Mouse (Mus musculus) limb, embryonic 12.5 days (tissue): ENCODE data around the gene Nek6. TPM values are rescaled to one million over a fixed set of nuclear protein-coding genes. Genes with fewer than 3 reads are reported as not detected.
A peak's percentile ranks its signal among the peaks of the same experiment; 100 is the strongest.

Experiments
- ATAC-seq: fragments of 200-750 bp; cut with Nextera tagmentation; 2 replicates; pipeline ENCODE4 v1.8.0; 2017; ENCODE audit warnings: low read depth, moderate TSS enrichment; ENCODE audit not compliant: insufficient number of reproducible peaks, insufficient read depth, low FRiP score, low TSS enrichment
- H3K27ac ChIP-seq: fragments of 300-500 bp; sonication (generic); 2 replicates; pipeline ENCODE4 v1.5.1; 2016; ENCODE audit warnings: mild to moderate bottlenecking, moderate library complexity
- H3K27me3 ChIP-seq: fragments of 300-500 bp; sonication (generic); 2 replicates; pipeline ENCODE4 v1.6.1; 2016; ENCODE audit warnings: mild to moderate bottlenecking, moderate library complexity
- H3K36me3 ChIP-seq: fragments of 300-500 bp; sonication (generic); 2 replicates; pipeline ENCODE4 v1.6.1; 2016; ENCODE audit warnings: mild to moderate bottlenecking, moderate library complexity
- H3K4me1 ChIP-seq: fragments of 300-500 bp; sonication (generic); replicated peaks from 2 replicates; pipeline ENCODE4 v1.6.1; 2016
- H3K4me2 ChIP-seq: fragments of 300-500 bp; sonication (generic); 2 replicates; pipeline ENCODE4 v1.6.1; 2016; ENCODE audit warnings: mild to moderate bottlenecking, moderate library complexity
- H3K4me3 ChIP-seq: fragments of 300-500 bp; sonication (generic); replicated peaks from 2 replicates; pipeline ENCODE4 v1.5.1; 2016; ENCODE audit warnings: mild to moderate bottlenecking
- H3K9ac ChIP-seq: fragments of 300-500 bp; sonication (generic); replicated peaks from 2 replicates; pipeline ENCODE4 v1.6.1; 2016; ENCODE audit warnings: mild to moderate bottlenecking, moderate library complexity
- H3K9me3 ChIP-seq: fragments of 300-500 bp; sonication (generic); 2 replicates; pipeline ENCODE4 v1.6.1; 2016; ENCODE audit warnings: mild to moderate bottlenecking, moderate library complexity
- WGBS: fragments of 180-500 bp; shearing (Covaris S2); methylation state at CpG from one replicate; pipeline ENCODE4 v1.1.7; 2016; 5-methylcytosine and 5-hydroxymethylcytosine counted together
- polyA plus RNA-seq: library from polyadenylated mRNA; unstranded; fragments of >200 nt; fragmentation: Nextera tagmentation; extraction: Ambion mirVana; gene quantifications from 2 replicates; pipeline ENCODE4 v1.2.1, GENCODE M21; 2016

The Nek6 gene
- polyA plus RNA-seq, 1 experiment from 2014 or later, result 140 TPM

- peaks cover 20% of the 10 kb centered on the region for H3K4me1 ChIP-seq
- H3K4me3 ChIP-seq, result no peak overlapping the region
- 81% methylated on average over 1 of the region's 1 CpGs for WGBS
Measured at GRCm38 (mm10) chr2:38510120-38510519, 1.3 kb upstream of the Nek6 start.

DNA sequence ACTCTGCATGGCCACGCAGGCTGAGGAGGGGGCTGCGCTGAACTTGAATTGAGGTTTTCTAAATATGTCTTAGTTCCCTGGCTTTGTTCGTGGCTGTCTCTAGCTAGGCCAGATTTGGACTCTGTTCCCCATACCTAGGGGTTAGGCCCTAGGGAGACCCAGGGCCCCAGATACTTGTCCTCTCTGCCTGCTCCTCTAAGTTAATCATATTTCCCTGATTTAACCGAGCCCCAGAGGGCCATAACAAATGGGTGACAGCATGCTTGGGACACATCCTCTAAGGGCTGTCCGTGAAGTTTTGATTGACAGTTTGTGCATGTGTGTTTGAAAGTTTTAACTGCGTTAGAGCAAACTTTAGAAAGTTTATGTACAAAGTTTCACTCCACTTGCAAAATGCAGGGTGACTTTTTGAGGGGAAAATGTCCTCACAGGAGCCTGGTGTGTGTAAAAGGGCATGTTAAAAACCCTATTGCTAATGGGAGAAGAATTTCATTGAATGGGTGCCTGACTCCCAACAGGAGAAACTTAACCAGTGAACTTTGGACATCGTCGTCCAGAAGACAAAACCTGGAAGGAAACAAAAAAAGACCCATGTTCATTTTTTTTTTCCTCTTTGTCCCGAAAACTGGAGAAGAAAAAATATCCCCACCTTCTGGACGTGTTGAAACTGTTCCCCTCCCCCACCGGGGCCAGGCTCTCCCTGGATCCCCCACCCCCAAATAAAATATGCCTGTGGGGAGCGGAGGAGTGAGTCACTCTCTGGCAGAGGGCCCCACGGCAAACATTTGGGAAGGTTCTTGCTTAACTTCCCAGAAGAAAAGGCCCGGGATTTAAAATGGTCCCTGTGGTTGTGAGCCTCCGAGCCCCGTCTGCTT is 1.1 kb downstream of the Nek6 start:
- peaks cover 41% of the 10 kb centered on the region for H3K4me1 ChIP-seq
- no peak for ATAC-seq
- no peaks in the 10 kb centered on the region for H3K9me3 ChIP-seq
- no peaks in the 10 kb centered on the region for H3K27me3 ChIP-seq
- whole genome bisulfite sequencing, result 10% methylated on average over 16 of the region's 16 CpGs
- peak overlapping the region; percentile 95 for H3K27ac ChIP-seq
- peak overlapping the region; percentile 92 for H3K4me3 ChIP-seq
- H3K4me2 ChIP-seq, result peak overlapping the region; percentile 65
- peak overlapping the region; percentile 96 for H3K9ac ChIP-seq
- H3K36me3 ChIP-seq, result peaks cover 14% of the 10 kb centered on the region; the same call in 1 of the 2 replicates

More at GRCm38 (mm10) chr2:38510120-38510519, 1.3 kb upstream of the Nek6 start:
- Histone ChIP-seq H3K4me2 (no peak overlapping the region), H3K9me3 (no peaks in the 10 kb centered on the region), H3K36me3 (no peaks in the 10 kb centered on the region), H3K27ac (no peak overlapping the region), H3K9ac (no peak overlapping the region), H3K27me3 (no peaks in the 10 kb centered on the region)
- ATAC-seq, result no peak

GRCm38 (mm10) chr2:38513183-38513529 is 1.7 kb downstream of the Nek6 start:
- Histone ChIP-seq H3K27ac (peak overlapping the region; percentile 95), H3K4me1 (peaks cover 41% of the 10 kb centered on the region), H3K27me3 (no peaks in the 10 kb centered on the region), H3K4me2 (peak overlapping the region; percentile 65), H3K36me3 (peaks cover 19% of the 10 kb centered on the region; the same call in 1 of the 2 replicates), H3K9me3 (no peaks in the 10 kb centered on the region), H3K4me3 (peak overlapping the region; percentile 92), H3K9ac (peak overlapping the region; percentile 96)
- ATAC-seq, result no peak
- WGBS, result 65% methylated on average over 2 of the region's 2 CpGs

DNA sequence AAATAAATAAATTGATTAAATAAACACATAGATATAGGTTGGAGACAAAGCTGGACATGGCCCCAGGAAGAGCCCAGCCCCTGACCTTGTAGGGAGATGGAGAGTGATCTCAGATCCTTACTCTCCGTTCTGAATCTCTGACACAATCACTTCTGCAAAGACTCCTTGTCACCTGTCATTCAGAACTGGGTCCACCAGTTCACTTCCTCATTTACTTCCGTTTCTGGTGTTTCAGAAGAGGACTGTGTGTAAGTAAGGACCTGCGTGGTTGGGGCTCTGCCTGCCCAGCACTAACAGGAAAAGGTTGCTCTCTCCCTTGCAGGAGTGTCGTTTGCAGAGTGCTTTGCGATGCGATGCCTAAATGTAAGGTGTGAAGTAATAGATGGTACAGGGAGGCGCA is 3.0 kb downstream of the Nek6 start:
- 55% methylated on average over 7 of the region's 7 CpGs for WGBS
- Histone ChIP-seq H3K4me1 (peaks cover 41% of the 10 kb centered on the region), H3K36me3 (peaks cover 27% of the 10 kb centered on the region), H3K9me3 (no peaks in the 10 kb centered on the region), H3K4me2 (peak overlapping the region; percentile 65), H3K4me3 (no peak overlapping the region), H3K27me3 (no peaks in the 10 kb centered on the region), H3K27ac (peak overlapping the region; percentile 85; the same call in 1 of the 2 replicates), H3K9ac (no peak overlapping the region)
- ATAC-seq, result no peak

DNA sequence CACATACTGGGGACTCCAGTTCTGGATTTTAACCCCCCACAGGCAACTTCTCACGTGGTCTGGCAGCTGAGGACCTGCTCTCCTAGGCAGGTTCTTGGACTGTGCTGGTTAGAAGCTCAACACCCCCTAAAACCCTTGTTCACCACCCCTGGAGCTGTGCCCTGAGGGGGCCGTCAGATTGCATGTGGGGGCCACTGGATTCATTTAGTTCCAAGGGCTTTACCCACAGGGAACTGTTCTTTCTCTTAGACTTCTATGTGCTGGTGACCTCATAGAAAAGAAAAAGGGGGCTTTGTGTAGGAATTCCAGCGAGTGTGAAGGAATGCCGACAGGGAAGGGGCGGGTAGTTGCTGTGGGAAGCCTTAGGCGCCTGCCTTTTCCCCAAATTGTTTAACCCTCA is 4.0 kb downstream of the Nek6 start:
- peak overlapping the region; percentile 85 for H3K27ac ChIP-seq
- no peaks in the 10 kb centered on the region for H3K9me3 ChIP-seq
- H3K27me3 ChIP-seq, result no peaks in the 10 kb centered on the region
- H3K9ac ChIP-seq, result no peak overlapping the region
- H3K36me3 ChIP-seq, result peaks cover 27% of the 10 kb centered on the region
- H3K4me3 ChIP-seq, result no peak overlapping the region
- WGBS, result 35% methylated on average over 6 of the region's 6 CpGs
- peaks cover 41% of the 10 kb centered on the region for H3K4me1 ChIP-seq
- ATAC-seq, result peak; percentile 49
- peak overlapping the region; percentile 37 for H3K4me2 ChIP-seq

DNA sequence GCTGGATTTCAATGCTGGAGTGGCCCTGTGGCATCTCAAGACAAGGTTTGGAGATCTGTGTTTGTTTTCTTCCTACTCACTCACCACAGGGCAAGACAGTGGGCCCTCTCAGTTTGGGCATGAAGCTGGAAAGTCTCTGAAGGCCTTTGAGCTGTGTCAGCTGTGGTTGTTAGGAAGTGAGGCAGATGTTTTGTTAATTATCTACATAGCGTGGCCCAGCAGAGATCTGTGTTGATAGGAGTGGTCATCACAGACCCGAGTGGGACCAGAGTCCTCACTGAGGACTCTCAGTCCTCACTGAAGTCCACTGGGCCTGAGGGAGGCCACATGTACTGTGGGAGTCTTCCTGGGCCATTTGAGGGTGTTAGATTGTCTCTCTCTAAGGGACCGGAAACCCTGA is 5.0 kb downstream of the Nek6 start:
- Histone ChIP-seq H3K36me3 (peaks cover 27% of the 10 kb centered on the region), H3K4me1 (peaks cover 41% of the 10 kb centered on the region), H3K9me3 (no peaks in the 10 kb centered on the region), H3K27ac (no peak overlapping the region), H3K9ac (no peak overlapping the region), H3K27me3 (no peaks in the 10 kb centered on the region), H3K4me2 (no peak overlapping the region), H3K4me3 (no peak overlapping the region)
- 77% methylated on average over 3 of the region's 3 CpGs for WGBS
- no peak for ATAC-seq

DNA sequence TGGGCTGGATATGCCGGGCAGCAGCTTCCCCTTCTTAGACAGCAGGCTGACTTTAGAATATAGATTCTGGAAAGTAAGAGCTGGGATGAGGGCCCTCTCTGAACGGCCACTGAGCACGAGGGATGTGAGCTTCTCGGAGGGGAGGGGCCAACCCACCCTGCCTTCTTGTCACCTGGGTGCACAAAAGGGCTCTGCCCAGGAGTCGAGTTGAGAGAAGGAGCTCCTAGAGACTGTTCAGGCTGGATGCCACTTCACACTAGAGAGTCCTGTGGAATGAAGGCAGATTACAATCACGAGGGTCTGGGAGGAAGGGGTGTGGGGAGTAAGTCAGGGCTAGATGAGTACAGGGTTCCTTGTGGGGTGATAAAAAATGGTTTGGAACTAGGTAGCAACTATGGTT is 5.6 kb downstream of the Nek6 start:
- Histone ChIP-seq H3K9me3 (no peaks in the 10 kb centered on the region), H3K36me3 (peaks cover 27% of the 10 kb centered on the region), H3K9ac (no peak overlapping the region), H3K4me3 (no peak overlapping the region), H3K27me3 (no peaks in the 10 kb centered on the region), H3K4me2 (no peak overlapping the region), H3K4me1 (peaks cover 46% of the 10 kb centered on the region), H3K27ac (no peak overlapping the region)
- WGBS, result 68% methylated on average over 6 of the region's 6 CpGs
- no peak for ATAC-seq

GRCm38 (mm10) chr2:38518719-38519118 is 7.3 kb downstream of the Nek6 start:
- peaks cover 51% of the 10 kb centered on the region for H3K4me1 ChIP-seq

DNA sequence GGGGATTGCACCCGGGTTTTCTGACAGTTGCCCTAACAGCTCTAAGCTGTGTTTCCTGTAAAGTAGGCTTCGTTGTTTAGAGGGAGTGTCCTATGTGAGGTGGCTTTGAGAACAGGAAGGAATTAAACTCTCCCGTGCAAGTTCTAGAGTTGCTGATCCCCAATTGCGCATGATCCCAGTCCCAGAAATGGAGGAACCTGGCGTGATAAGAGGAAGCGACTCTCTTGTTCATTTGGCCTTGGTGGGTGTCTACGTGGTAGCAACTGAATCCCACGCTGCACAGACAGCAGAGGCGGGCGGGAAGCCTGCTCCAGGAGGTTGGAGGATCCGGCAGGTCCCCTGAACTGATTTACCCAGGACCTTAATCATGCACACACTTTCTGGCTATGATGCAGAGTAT is 8.5 kb downstream of the Nek6 start:
- Histone ChIP-seq H3K9me3 (no peaks in the 10 kb centered on the region), H3K9ac (no peak overlapping the region), H3K27me3 (no peaks in the 10 kb centered on the region), H3K4me2 (no peak overlapping the region), H3K4me3 (no peak overlapping the region), H3K36me3 (peaks cover 33% of the 10 kb centered on the region), H3K4me1 (peaks cover 39% of the 10 kb centered on the region), H3K27ac (no peak overlapping the region)
- ATAC-seq, result no peak
- 82% methylated on average over 11 of the region's 11 CpGs for WGBS

More at GRCm38 (mm10) chr2:38518719-38519118, 7.3 kb downstream of the Nek6 start:
- 94% methylated on average over 5 of the region's 5 CpGs for WGBS
- Histone ChIP-seq H3K27ac (no peak overlapping the region), H3K9ac (no peak overlapping the region), H3K36me3 (peaks cover 27% of the 10 kb centered on the region), H3K4me3 (no peak overlapping the region), H3K4me2 (no peak overlapping the region), H3K27me3 (no peaks in the 10 kb centered on the region), H3K9me3 (no peaks in the 10 kb centered on the region)
- ATAC-seq, result no peak

DNA sequence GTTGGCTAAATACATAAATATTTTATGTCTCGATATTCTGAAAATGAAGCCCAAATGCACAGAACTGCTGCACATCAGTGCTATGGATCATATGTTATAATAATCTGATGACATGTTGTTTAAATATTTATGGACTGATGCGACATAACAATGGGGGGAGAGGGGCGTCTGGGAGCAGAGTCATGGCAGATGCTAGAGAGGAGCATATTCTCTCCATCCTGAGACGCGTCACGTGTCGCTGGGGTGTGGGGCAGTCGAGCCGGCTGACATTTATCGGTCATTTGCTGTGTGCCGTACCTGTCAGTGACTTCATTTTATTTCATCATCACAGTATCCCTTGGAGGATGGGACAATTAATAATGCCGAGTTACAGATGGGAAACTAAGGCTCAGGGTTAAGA is 10.2 kb downstream of the Nek6 start:
- WGBS, result 89% methylated on average over 12 of the region's 12 CpGs
- Histone ChIP-seq H3K27me3 (no peaks in the 10 kb centered on the region), H3K4me3 (no peak overlapping the region), H3K36me3 (peaks cover 40% of the 10 kb centered on the region), H3K9me3 (no peaks in the 10 kb centered on the region), H3K4me1 (peaks cover 23% of the 10 kb centered on the region), H3K9ac (no peak overlapping the region), H3K4me2 (no peak overlapping the region), H3K27ac (no peak overlapping the region)
- no peak for ATAC-seq

DNA sequence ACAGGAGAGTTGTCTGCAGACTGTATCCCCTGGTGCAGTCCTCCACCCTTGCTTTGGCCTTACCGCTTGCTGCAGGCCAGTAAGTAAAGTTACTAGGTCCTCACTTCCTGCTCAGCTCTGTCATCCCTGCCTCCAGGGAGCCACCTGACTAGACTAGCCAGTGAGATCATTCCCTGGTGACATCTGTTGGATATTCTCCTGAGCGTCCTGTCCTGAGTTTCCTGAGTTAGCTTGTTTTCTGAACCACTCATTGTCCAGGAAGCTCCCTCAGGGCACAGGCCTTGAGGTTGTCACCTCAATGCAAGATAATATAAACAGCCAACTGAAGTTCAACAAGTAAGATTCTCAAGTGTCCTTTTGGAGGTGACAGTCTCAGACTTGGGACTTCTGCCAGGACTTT is 10.9 kb downstream of the Nek6 start:
- H3K36me3 ChIP-seq, result peaks cover 39% of the 10 kb centered on the region
- no peak overlapping the region for H3K4me3 ChIP-seq
- WGBS, result 60% methylated on average over 2 of the region's 2 CpGs
- no peak overlapping the region for H3K27ac ChIP-seq
- no peaks in the 10 kb centered on the region for H3K9me3 ChIP-seq
- H3K9ac ChIP-seq, result no peak overlapping the region
- no peak overlapping the region for H3K4me2 ChIP-seq
- H3K4me1 ChIP-seq, result peaks cover 17% of the 10 kb centered on the region
- ATAC-seq, result no peak
- H3K27me3 ChIP-seq, result no peaks in the 10 kb centered on the region
